Mouse (Mus musculus): Measurements from ENCODE around the gene Atl2.

The Atl2 gene

DNA sequence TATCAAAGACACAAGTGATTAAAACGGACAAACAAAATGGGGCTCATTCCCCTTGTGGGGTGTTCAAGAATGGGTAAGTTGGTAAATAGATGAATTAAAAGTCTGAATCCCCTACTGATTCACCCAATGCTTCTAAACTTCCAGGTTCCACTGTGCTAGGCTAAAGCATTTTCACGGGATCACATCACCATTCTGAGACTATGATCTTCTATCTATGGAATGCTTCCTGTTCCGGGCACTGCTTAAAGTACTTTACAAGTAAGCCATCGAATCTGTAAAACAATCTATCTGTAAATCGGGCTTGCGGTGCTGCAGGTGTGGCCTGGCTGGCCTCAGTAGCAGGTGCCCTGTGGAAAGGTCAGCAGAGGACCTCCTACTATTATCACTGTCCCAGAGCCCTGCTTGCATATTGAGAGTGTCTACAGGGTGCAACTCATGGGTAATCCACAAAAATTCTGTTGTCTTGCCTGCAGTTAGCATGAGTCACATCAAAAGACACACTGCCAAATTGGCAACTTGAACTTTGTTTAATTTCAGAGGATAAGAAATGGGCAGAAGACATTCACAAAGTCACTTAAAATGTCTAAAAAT is 2.3 kb upstream of the Atl2 start:
- peak in 1 of 2 experiments; percentile 54 for DNase-seq (ENCODE audit: inconsistent age in 2 of 2, low spot score in 1 of 2)

DNA sequence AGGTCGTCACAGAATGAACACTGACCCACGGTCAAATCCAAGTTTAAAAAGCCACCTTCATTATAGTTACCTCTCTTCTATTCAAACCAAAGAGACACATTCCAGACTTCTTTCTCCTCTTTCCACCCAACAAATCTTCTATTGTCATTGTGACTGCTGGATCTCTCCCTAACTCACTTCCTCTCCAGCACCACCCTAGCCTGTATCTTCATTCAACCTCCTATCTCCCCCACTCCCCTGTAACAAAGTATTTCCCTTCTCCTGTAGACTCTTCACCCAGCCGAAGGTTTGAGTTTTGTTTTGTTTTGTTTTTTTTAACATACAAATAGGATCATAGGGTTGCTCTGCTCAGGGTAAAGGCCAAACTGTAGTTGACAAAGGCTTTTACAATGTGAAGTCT is 1.7 kb upstream of the Atl2 start:
- no peak for DNase-seq (ENCODE audit: inconsistent age in 2 of 2, low spot score in 1 of 2)

DNA sequence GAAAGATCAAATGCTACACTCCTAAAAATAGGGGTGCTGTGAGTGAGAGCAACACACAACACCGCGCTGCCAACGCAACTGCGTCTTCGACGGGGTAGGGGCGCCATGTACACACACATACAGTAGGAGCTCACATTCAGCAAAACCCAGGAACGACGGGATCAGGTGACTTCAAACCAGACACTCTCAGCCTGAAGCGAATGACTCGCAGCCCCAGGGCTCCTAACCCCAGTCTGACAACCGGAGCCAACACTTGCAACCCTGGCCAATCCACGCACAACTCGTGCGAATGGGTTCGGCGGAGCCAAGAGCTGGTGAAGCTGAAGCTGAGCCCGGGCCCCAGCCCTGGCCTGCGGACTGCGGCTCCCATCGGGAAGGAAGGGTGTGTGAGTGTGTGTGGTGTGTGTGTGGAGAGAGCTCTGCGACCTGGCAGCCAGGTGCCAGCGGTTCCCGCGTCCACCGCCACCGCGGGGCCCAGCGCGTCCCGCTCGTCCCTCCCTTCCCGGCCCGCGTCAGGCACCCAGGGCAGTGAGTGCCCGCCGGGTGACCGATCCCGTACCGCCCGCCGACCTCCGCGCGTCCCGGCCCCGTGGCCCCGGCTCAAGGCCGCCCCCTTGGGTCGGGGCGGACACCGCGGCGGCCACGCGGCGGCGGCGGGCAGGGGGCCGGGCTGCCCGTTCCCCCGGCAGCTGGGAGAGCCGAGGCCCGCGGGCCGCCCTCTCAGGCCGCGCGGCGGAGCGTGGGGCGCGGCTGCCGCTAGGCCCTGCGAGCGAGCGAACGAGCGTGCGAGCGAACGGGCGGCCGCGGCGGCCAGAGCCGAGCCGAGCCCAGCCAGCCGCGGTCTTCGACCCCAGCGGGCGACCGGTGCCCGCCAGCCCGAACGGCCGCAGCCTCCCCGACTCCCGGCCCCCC is 696 bp downstream of the Atl2 start:
- peak; percentile 71 to 93 for DNase-seq (ENCODE audit: inconsistent age in 2 of 2, low spot score in 1 of 2)

DNA sequence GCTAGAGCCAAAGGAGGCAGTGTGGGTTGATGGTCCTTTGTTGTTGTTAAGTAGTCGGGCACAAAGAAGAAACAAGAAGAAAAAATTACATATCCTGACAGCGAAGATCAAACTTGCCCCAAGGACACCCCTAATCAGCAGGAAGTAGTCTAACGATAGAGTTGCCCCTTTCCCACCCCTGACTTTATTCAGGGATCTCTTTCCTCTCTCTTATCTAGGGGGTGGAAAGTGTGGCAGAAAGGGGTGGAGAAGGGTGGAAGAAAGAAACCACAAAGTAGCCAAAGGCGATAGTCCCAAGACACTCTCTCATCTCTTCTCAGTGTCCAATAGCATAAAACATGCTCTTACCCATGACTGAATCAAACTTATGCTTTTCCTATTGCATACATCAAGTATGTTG is 1.9 kb downstream of the Atl2 start:
- DNase-seq (ENCODE audit: inconsistent age in 2 of 2, low spot score in 1 of 2), result peak in 1 of 2 experiments; percentile 49

DNA sequence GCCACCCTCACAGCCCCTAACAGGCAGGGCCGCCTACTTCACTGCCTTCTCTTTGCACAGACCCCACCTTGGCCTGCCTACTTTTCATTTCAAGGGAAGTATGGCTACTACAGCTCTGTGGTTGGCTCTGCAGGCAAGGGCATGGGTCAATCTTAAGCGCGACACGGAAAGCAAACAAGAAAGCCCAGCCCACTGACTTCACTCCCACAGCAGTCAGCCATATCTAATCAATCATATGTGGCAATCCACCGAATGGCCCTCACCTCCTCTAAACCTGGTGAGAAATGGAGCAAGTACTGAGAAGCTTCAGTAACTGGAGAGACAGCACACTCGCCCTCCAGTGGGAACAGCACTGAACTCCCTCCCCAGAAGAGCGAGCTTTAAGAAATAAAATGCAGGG is 4.0 kb downstream of the Atl2 start:
- DNase-seq (ENCODE audit: inconsistent age in 2 of 2, low spot score in 1 of 2), result peak in 1 of 2 experiments; percentile 90

DNA sequence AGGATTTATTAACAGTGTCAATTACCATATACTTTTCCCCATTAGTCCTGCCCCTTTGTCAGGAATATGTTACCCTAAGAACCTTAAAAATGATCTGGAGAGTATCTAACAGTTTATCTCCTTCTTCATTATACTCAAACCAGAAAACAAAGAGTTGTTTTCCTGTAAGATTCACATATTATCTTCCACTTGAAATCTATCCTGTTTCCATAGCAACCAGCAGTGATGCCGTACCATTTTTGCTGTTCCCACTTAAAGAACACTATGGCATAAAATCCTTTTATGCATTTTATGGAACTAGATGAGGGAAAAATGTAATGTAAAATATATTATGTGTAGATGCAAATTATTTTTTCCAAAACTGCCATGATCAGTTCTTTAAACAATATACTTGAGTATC is 8.0 kb downstream of the Atl2 start:
- DNase-seq (ENCODE audit: inconsistent age in 2 of 2, low spot score in 1 of 2), result no peak

DNA sequence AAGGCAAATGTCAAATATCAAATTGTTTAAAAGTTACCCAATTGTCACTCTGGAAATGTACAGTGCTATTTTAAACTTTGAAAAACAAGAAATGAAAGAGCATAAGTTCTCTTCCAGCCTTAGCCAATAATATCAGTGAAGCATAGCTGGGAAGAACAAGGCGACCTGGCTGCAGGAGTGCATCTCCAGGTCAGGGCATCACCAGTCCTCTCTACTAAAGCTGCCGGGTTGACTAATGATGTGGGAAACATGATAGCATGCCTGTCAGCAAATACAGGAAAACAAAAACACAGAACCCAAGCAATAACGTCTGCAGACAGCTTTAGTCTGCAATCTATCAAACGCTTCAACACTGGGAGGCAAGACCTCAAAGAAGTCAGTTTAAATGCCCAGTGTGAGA is 12.7 kb downstream of the Atl2 start:
- no peak for DNase-seq (ENCODE audit: inconsistent age in 2 of 2, low spot score in 1 of 2)

DNA sequence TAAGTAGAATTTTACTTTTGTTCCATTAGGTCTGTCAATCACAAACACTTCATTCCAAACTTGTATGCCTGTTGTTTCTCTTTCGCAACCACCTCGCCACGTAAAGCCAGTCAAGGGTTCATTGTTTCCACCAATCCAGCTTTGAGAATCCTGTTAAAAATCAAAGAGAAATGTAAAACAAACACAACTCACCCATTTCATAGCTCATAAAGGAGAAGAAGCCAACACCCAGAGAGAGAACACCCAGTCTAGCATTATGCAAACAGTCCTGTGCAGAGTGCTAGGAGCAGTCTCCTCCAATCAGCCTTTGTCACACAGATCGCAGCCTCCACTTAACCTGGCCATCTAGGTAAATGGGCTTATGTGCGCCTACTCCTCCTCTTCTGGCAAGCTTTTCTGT is 30.9 kb downstream of the Atl2 start:
- no peak for DNase-seq (ENCODE audit: inconsistent age in 2 of 2, low spot score in 1 of 2)

DNA sequence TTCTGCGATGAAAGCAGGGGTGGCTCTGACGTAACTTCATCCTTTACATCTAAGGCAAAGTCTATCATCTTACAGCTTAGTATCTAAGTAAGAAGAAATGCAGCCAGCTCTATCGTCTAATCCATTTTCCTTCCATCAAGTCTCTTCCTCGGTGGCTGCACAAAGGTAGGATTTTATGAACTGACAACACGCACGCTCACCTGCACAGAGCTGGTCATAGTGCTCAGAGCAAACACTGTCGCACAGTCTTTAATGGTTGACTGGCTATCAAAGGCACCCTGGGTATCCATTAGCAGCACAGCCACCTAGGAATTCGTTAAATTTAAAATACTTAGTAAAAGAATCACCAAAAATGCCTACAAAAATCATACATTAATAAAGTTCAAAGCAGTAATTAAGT is 31.4 kb downstream of the Atl2 start:
- no peak for DNase-seq (ENCODE audit: inconsistent age in 2 of 2, low spot score in 1 of 2)

DNA sequence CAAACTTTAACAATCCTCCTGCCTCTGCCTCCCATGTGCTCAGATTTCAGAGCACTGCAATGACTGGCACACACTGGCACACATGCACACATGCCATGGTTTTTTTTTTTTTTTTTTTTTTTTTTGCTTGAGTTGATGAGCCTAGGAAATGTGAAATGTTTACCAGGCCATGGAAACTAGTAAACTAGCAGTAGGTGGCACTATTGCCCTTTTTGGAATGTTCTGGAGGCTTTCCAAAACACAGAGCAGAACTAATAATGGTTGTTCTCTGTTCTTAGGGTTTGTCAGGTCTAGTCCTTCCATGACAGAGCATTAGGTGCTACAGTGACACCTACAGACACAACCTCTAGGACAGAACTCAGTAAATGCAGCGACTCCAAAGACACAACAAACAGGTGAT is 33.9 kb downstream of the Atl2 start:
- peak; percentile 34 to 86 for DNase-seq (ENCODE audit: inconsistent age in 2 of 2, low spot score in 1 of 2)

DNA sequence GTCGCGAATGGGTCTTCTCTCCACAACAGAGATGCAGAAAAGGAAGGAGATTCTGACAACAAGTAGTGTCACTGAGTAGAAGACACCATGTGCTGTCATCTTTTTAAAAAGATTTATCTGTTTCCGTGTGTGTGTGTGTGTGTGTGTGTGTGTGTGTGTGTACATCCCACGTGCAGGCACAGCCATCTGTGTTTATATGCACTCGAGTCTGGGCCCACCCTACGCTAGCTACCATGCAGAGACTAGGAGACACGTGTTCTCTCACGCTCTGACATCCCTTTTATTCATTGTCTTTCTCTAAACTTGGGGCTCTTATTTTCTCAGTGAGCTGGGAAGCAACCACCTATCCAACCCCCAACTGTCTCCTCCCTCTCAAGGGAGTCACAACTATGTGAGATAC is 40.4 kb downstream of the Atl2 start:
- no peak for DNase-seq (ENCODE audit: inconsistent age in 2 of 2, low spot score in 1 of 2)

DNA sequence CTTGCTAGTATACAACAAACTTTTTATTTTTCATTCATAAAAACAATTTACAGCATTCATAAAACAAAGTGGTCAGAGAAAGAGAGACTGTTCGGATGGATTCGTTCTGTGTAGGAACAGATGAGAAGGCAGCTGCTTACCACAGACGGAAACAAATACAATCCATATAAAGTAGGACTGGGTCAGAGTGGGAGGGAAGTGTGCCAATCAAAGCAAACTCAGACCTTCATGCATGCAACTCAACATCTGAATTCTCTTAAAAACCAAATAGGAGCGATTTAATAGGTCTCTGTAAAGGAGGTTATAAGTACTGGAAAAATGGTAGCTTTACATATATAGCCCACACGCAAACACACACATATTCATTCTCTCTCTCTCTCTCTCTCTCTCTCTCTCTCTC is 47.5 kb downstream of the Atl2 start:
- no peak for DNase-seq (ENCODE audit: inconsistent age in 2 of 2, low spot score in 1 of 2)

DNA sequence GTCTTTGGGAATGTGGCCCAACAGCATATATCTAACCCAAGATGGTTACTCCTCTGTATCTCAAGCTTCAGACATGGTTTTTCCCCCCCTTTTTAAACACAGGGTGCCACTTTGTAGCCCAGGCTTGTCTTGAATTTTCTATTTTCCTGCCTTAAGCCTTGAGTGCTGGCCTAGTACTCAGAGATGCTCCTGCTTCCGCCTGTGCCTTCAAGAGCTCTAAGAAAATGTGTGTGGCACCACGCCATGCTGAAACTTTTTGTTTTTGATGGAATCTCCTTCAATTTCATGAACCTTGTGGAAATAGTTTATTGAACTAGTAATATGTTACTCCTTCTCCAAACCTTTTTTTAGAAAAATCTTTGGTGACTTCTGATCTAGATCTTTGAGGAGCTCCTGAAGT is 49.7 kb downstream of the Atl2 start:
- DNase-seq (ENCODE audit: inconsistent age in 2 of 2, low spot score in 1 of 2), result no peak

DNA sequence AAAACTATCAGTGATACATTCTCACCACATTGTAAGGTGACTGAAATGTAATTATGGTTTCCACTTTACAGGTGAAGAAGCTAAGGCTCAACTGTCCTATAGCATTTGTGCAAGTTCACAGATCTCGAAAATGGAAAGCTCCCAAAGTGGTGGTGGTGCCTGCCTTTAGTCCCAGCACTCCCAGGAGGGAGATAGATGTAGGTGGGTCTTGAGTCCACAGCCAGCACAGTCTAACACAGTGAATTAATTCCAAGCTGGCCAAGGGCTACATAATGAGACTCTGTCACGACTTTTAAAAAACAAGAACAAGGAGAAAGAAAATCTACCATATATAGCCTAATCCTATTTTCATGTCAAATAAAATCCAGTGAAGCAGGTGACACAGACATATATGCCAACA is 50.2 kb downstream of the Atl2 start:
- no peak for DNase-seq (ENCODE audit: inconsistent age in 2 of 2, low spot score in 1 of 2)

DNA sequence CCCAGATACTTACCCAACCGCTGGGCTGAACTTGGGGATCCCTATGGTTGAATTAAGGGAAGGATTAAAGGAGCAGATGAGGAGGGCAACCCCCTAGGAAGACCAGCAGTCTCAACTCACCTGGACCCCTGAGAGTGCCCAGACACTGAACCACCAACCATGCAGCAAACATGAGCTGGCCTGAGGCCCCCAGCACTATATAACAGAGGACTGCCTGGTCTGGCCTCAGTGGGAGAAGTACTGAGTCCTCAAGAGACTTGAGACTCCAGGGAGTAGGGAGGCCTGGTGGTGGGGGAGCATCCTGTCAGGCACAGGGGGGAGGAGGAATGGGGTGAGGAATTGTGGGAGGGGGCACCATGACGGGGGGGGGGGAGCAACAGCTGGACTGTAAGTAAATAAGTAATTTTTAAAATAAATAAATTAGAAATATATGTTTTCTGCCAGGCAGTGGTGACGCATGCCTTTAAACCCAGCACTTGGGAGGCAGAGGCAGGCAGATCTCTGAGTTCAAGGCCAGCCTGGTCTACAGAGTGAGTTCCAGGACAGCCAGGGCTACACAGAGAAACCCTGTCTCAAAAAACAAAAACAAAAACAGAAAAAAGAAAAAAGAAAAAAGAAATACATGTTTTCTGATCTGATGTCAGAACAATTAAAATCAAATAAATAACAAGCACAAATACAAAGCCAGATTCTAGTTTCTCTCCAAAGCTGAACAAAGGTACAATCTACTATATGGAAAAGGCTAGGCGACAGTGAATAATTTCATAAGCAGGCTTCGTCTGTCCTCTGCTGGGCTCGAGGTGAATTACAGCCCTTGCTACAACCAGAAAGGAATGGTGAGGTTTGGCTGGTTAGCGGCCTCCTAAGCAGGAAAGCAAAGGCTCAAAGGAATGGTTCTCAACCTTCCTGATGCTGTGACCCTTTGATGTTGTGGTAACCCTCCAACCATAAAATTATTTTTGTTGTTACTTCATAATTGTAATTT is 55.4 kb downstream of the Atl2 start:
- DNase-seq (ENCODE audit: inconsistent age in 2 of 2, low spot score in 1 of 2), result peak; percentile 55 to 88

DNA sequence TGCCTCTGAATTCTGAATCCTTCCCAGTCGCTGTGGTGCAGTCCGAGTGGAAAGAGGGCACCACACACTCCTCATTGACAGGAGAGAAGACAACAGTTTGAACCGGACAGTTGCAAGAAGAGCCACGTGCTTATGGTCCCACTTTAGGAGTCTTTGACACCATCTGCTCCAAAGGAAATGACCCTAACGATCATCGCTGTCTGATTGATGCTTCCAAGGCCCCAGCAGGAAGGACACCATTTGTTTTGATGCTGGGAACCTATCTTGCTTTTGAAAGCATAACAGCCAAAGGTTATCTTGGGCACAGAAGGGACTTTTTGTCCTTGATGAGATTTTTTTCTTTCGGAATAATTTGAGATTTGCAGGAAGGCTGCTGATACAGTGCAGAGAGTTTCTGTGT is 58.9 kb downstream of the Atl2 start:
- DNase-seq (ENCODE audit: inconsistent age in 2 of 2, low spot score in 1 of 2), result peak; percentile 15 to 60

DNA sequence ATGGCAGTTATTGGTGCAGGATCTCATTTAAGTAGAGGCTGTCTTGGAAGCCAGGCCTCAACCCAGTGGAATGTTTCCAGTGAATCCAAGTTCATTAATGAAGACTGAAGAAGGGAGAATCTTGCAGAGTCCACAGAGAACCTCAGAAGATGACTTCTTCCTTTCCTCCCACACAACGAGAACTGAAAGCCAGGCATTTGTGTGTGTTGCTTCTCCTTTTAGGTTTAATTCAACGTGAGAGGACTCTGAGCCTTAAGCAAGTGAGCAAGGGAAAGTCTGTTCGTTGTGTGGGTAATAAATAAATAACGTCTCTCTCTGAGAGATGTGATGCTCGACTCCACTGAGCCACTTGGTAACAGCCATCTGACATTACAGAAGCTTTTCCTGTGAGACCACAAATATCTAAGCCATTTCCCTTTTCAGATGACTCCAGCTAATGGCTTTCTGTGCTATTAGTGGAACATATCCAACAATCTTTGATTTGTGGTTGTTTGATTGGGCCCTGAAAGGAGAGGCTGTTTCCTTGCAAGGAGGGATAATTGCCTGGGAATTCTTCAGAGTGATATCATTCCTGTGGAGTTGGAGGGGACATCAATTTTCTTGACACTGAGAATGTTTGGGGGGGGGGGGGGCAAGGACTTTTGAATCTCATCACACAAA is 60.1 kb downstream of the Atl2 start:
- peak in 1 of 2 experiments; percentile 52 for DNase-seq (ENCODE audit: inconsistent age in 2 of 2, low spot score in 1 of 2)

DNA sequence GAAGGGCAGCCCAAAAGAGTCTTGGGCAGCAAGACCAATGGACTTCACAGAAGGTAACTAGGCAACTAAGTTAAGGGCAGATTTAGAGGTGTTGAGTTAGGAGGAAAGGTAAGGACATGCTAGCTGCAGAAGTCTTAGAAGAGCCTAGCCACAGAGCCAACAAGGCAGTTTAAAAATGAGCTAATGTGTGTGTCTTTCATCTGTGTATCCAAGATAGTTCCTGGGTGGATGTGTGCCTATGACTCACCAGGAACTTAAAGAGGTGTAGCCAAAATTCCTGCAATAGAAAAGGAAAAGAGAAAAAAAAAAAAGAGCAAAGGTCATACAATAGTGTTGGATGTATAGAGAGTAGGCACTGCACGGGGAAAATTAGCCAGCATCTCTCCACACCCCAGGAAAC is 63.6 kb downstream of the Atl2 start:
- DNase-seq (ENCODE audit: inconsistent age in 2 of 2, low spot score in 1 of 2), result no peak

DNA sequence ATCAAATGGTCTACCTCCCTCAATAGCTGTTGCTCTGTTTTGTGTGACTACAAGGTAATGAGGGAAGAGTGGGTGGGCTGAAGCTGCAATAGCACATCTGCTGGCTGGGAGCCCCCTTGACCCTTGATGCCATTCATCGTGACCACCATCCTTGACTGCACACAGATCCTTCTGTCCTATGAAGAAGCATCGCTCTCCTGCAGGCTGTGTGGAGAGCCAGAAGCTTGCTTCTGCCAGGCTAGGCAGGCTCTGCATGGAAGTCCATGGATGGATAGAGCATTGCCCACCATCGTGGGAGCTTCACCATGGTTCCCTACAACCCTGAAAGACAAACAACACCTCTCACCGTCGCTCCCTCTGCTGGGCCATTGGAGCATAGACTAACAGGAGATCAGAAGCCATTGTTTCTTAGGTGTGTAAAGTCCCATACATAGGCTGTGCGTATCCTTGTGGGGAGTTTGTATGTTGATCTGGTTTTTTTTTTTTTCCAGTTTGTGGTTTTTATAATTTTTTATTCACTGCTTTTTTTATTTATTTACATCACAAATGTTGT is 69.4 kb downstream of the Atl2 start:
- no peak for DNase-seq (ENCODE audit: inconsistent age in 2 of 2, low spot score in 1 of 2)

DNA sequence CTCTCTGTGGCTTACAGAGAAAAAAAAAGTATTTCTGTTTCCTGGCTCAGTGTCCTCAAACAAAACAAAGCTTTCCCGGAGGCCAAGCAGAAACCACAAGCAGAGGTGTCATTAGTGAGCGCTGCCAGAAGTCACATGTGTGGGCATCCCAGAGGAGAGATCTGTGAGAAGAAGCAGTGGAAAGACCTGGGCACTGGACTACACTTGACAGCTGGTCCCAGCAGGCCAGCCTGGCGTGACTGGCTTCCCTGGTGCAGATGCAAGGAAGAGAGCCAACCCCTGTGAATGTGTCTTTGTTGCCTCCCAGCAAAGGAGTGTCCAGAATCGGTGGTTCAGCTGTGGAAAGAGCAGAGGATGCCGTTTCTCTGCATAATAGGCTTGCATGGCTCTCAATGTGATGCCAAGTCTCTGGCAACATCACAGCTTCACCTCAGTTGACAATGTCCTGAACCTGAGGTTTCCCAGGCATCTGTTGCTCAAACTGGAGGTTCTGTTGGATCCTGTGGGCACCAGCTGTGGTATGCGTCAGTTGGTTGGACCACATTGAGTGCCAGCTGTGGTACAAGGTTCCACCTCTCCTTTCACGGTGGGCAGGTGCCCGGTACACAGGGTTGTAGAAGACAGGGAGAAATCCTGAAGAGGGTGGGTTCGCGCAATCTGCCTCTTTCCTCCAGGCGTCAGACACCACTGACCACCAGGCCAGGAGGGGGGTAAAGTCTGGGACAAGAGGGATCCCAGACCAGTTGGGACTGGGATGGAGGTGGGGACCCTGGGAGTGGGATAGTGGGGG is 70.5 kb downstream of the Atl2 start:
- no peak for DNase-seq (ENCODE audit: inconsistent age in 2 of 2, low spot score in 1 of 2)

Measured in adrenal gland, adult (tissue).